ENCODE assay signal across 9 mouse cellular contexts in the genomic region with DNA sequence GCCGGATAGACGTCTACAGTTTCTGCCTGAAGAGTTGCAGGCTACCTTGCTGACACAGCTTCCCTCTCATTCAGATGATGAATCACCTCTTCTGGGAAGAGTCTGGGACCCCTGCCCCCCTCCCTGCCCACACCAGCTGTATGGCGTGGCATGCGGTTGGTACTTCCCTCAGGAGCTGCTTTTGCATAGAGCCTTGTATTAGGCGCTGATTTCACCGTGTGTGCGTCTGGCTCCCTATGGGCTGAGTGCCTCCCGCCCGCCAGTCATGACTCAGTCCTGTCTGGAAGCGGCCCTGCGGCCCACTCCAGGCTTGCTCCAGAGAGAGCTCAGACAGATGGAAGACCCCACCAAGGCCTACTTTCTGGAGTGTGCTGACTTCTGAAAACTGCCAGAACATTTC. TPM values are rescaled to one million over a fixed set of nuclear protein-coding genes. Genes with fewer than 3 reads are reported as not detected.
DNase-seq lines count a peak whose midpoint lies in the region; ATAC-seq lines count a peak whose summit lies in the region.
"Had no signal": no experiment of that assay in that cellular context is flagged by ENCODE, and none has a peak within 500 bp of the region (broad histone marks: within the 10 kb centered on the region; RNA-seq: fewer than 3 reads in every experiment).

No protein-coding gene starts in this region.

- no peaks in the 10 kb centered on the region for H3K9me3 ChIP-seq in forebrain, embryonic 11.5 days (ENCODE audit: control insufficient read depth, low read length)

- no peak overlapping the region for H3K4me3 ChIP-seq in forebrain, embryonic 11.5 days (ENCODE audit: low read depth, low read length)

- H3K27ac ChIP-seq in forebrain, embryonic 11.5 days (ENCODE audit: low read depth, low read length) = no peak overlapping the region

- H3K4me1 ChIP-seq in forebrain, embryonic 11.5 days (replicated peaks; ENCODE audit: control insufficient read depth, insufficient read depth, low read length) = no peaks in the 10 kb centered on the region

- H3K36me3 ChIP-seq in forebrain, embryonic 11.5 days (ENCODE audit: control insufficient read depth, insufficient read depth, low read length) = no peaks in the 10 kb centered on the region
- H3K36me3 ChIP-seq: G1E had no signal

- no peak overlapping the region for H3K4me2 ChIP-seq in forebrain, embryonic 11.5 days (ENCODE audit: low read depth, low read length, severe bottlenecking)

- peak; percentile 41 for DNase-seq in kidney, postnatal 10 days
- no peak for DNase-seq in kidney, adult 18-20 months
- DNase-seq in embryo, embryonic 9.5 days (ENCODE audit: extremely low spot score) = peak; percentile 48
- DNase-seq in heart, postnatal 14 days = peak; percentile 45 to 56
- DNase-seq in thymus, postnatal 0 days (ENCODE audit: low spot score) = no peak
- no peak for DNase-seq in forebrain, embryonic 11.5 days (ENCODE audit: low spot score)
- DNase-seq in thymus, postnatal 14 days = no peak

- no peaks in the 10 kb centered on the region for H3K27me3 ChIP-seq in forebrain, embryonic 11.5 days (ENCODE audit: control insufficient read depth, insufficient read depth, low read length)

- intact Hi-C loops in heart, postnatal 14 days (cut with DNase I) = no loop called here

- no peak overlapping the region for H3K9ac ChIP-seq in forebrain, embryonic 11.5 days (ENCODE audit: low read length)

- peak; percentile 76 for ATAC-seq in megakaryocyte progenitor cell, adult 5-6 weeks (replicated peaks; ENCODE audit: poor library complexity)
- ATAC-seq in forebrain, embryonic 11.5 days (replicated peaks; ENCODE audit: low FRiP score) = no peak

- 62% methylated on average over 11 of the region's 11 CpGs for WGBS in forebrain, embryonic 11.5 days

RNA-seq across cellular contexts. Expression of gene Tgfbi, which starts 8.1 kb away (rescaled TPM):
- 10 to 100 TPM; 17.1 to 22.3 TPM for total RNA-seq in heart, postnatal 14 days (2021)
- total RNA-seq in megakaryocyte progenitor cell, adult 5-6 weeks (2015) = 8.4 and 10.1 TPM in 2 replicates
- 15.4 and 15.7 TPM in 2 replicates for total RNA-seq in megakaryocyte progenitor cell, adult 5-6 weeks (2017)
- 19.9 and 22.7 TPM in 2 replicates for polyA plus RNA-seq in thymus, postnatal 0 days (2015; fragmentation: Nextera tagmentation; extraction: Ambion mirVana)
- polyA plus RNA-seq in forebrain, embryonic 11.5 days (2014; fragmentation: Nextera tagmentation; extraction: Ambion mirVana) = 26.1 and 26.2 TPM in 2 replicates
- total RNA-seq: G1E had no signal

RNA-seq across cellular contexts. Expression of gene Lect2, which starts 52.9 kb away (rescaled TPM):
- not detected for total RNA-seq in heart, postnatal 14 days (2021)
- not detected in 2 replicates for total RNA-seq in megakaryocyte progenitor cell, adult 5-6 weeks (2015)
- total RNA-seq in megakaryocyte progenitor cell, adult 5-6 weeks (2017) = not detected in 2 replicates
- not detected in 2 replicates for polyA plus RNA-seq in thymus, postnatal 0 days (2015; fragmentation: Nextera tagmentation; extraction: Ambion mirVana)
- not detected in 2 replicates for polyA plus RNA-seq in forebrain, embryonic 11.5 days (2014; fragmentation: Nextera tagmentation; extraction: Ambion mirVana)
- polyA plus RNA-seq: G1E had no signal

Comparison
In these comparisons a context has a peak if more than half of its experiments do, and no peak if none do; other contexts are left out.
1. DNase-seq: peak in kidney, postnatal 10 days (single experiment), embryo, embryonic 9.5 days (single experiment) and heart, postnatal 14 days (2 of 2); none in kidney, adult 18-20 months (single experiment), thymus, postnatal 0 days (single experiment), forebrain, embryonic 11.5 days (single experiment) and thymus, postnatal 14 days (single experiment).